Mouse (Mus musculus) lung, adult 2 months (tissue): ENCODE data around the gene Sec23b.

ENCODE experiments used
- CTCF ChIP-seq: fragments of 200-500 bp; IDR thresholded peaks from 2 replicates; pipeline ENCODE4 v1.5.1; 2011; ENCODE audit warnings: mild to moderate bottlenecking, low read length, control low read depth; ENCODE audit not compliant: insufficient read depth
- POLR2A ChIP-seq: fragments of 200-500 bp; IDR thresholded peaks from 2 replicates; pipeline ENCODE4 v1.6.1; 2011; ENCODE audit warnings: low read depth, mild to moderate bottlenecking, control low read depth, low read length, borderline replicate concordance; ENCODE audit errors: extremely low read depth

DNA sequence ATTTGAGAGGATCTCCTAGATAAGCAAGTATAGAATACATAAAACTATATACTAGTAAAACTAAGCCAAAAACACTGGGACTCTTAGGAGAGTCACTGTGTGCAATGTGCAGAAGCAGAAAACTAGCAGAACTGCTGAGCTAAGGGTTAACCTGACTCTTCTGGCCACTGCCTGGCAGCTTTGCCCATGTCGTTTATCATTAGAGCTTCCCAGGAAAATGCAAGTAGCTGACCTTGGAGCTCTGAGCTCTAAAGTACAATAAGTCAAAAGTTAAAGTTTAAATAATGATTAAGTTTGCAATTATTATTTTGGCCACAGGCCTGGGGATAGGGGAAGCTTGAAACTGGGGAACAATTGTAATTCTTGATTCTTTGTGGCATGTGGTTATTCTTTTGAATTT lies 10.5 kb upstream of the Sec23b start:
- no peak for TF ChIP-seq CTCF
- no peak for TF ChIP-seq POLR2A
